Mouse (Mus musculus) erythroblast, embryonic 14.5 days (primary cell): ENCODE measurements around the gene Hoxa13.

ENCODE experiments used
- GATA1 ChIP-seq: IDR thresholded peaks from 2 replicates; pipeline ENCODE4 v1.6.1; 2012; ENCODE audit warnings: low read length, inconsistent platforms, mixed read lengths
- TAL1 ChIP-seq: IDR thresholded peaks from 3 replicates; pipeline ENCODE4 v1.6.1; 2012; ENCODE audit warnings: low read length, inconsistent platforms, mixed read lengths

- no peak for TF ChIP-seq GATA1
- no peak for TF ChIP-seq TAL1
Observed at GRCm38 (mm10) chr6:52291021-52291860, 30.6 kb upstream of the Hoxa13 start.
